Comparison of ENCODE assay signal across 7 mouse cellular contexts in genomic region chr2:166623081-166623567, GRCm38 (mm10).
DNase-seq lines count a peak whose midpoint lies in the region; ATAC-seq and TF ChIP-seq lines count a peak whose summit lies in the region.

No protein-coding gene starts in this region.

- DNase-seq in stomach, postnatal 0 days (ENCODE audit: low spot score), result no peak
- DNase-seq in cerebellum, adult 8-10 months, result no peak
- DNase-seq in adrenal gland, adult 2 months, result no peak

- no peak overlapping the region for H3K9ac ChIP-seq in stomach, embryonic 14.5 days (replicated peaks; ENCODE audit: low read depth, low read length)
- no peak overlapping the region; the same call in 1 of the 2 replicates for H3K9ac ChIP-seq in stomach, postnatal 0 days (ENCODE audit: low read length)
- H3K9ac ChIP-seq in kidney, embryonic 16.5 days (replicated peaks; ENCODE audit: low read length), result no peak overlapping the region
- H3K9ac ChIP-seq in midbrain, embryonic 16.5 days (ENCODE audit: low read depth, low read length), result 0 out of 2 replicates have a peak overlapping the region, but pooled peaks have one; percentile 15

- TF ChIP-seq CTCF in stomach, postnatal 0 days (IDR thresholded peaks at IDR 0.05; ENCODE audit: low read depth), result no peak

- TF ChIP-seq EP300 in stomach, postnatal 0 days (optimal IDR thresholded peaks at IDR 0.05), result no peak

- no peak for ATAC-seq in stomach, embryonic 14.5 days (ENCODE audit: insufficient number of reproducible peaks, insufficient read depth, low FRiP score, low read depth)
- ATAC-seq in stomach, postnatal 0 days (ENCODE audit: low FRiP score, low TSS enrichment), result no peak
- ATAC-seq in granulocyte monocyte progenitor cell, adult 5-6 weeks (replicated peaks; ENCODE audit: poor library complexity, severe bottlenecking), result peak; percentile 55
- peak; percentile 62 for ATAC-seq in kidney, embryonic 16.5 days (ENCODE audit: low FRiP score, low TSS enrichment)
- ATAC-seq in midbrain, embryonic 16.5 days, result 0 out of 2 replicates have a peak, but pooled peaks have one; percentile 12

- peak overlapping the region; percentile 6; the same call in 1 of the 2 replicates for H3K27ac ChIP-seq in stomach, embryonic 14.5 days (ENCODE audit: low read length)
- no peak overlapping the region for H3K27ac ChIP-seq in stomach, postnatal 0 days (replicated peaks)
- peak overlapping the region; percentile 4; the same call in 1 of the 2 replicates for H3K27ac ChIP-seq in kidney, embryonic 16.5 days (ENCODE audit: low read length)
- peak overlapping the region; percentile 44; the same call in 1 of the 2 replicates for H3K27ac ChIP-seq in midbrain, embryonic 16.5 days (ENCODE audit: low read length)

- no peak overlapping the region for H3K4me2 ChIP-seq in stomach, embryonic 14.5 days (replicated peaks; ENCODE audit: low read depth, low read length)
- no peak overlapping the region for H3K4me2 ChIP-seq in stomach, postnatal 0 days (replicated peaks; ENCODE audit: low read depth)
- no peak overlapping the region for H3K4me2 ChIP-seq in kidney, embryonic 16.5 days (replicated peaks; ENCODE audit: low read depth, low read length)
- no peak overlapping the region for H3K4me2 ChIP-seq in midbrain, embryonic 16.5 days (ENCODE audit: low read length)

- 43% methylated on average over 9 of the region's 9 CpGs for WGBS in stomach, embryonic 14.5 days
- 51% methylated on average over 9 of the region's 9 CpGs for WGBS in stomach, postnatal 0 days
- 23% methylated on average over 9 of the region's 9 CpGs for WGBS in kidney, embryonic 16.5 days
- WGBS in midbrain, embryonic 16.5 days, result 31% methylated on average over 9 of the region's 9 CpGs

- no peaks in the 10 kb centered on the region for H3K27me3 ChIP-seq in stomach, embryonic 14.5 days (ENCODE audit: control insufficient read depth, insufficient read depth, low read length)
- no peaks in the 10 kb centered on the region for H3K27me3 ChIP-seq in stomach, postnatal 0 days (ENCODE audit: control insufficient read depth, insufficient read depth, low read length)
- no peaks in the 10 kb centered on the region for H3K27me3 ChIP-seq in kidney, embryonic 16.5 days (ENCODE audit: insufficient read depth, low read length)
- H3K27me3 ChIP-seq in midbrain, embryonic 16.5 days (ENCODE audit: control insufficient read depth, insufficient read depth, low read depth, low read length), result no peaks in the 10 kb centered on the region

- H3K4me3 ChIP-seq in stomach, embryonic 14.5 days (ENCODE audit: low read depth, low read length), result no peak overlapping the region
- H3K4me3 ChIP-seq in stomach, postnatal 0 days (ENCODE audit: low read depth, low read length), result no peak overlapping the region
- no peak overlapping the region for H3K4me3 ChIP-seq in kidney, embryonic 16.5 days (ENCODE audit: low read length)
- H3K4me3 ChIP-seq in midbrain, embryonic 16.5 days (ENCODE audit: low read depth, low read length), result no peak overlapping the region

- H3K4me1 ChIP-seq in stomach, embryonic 14.5 days (ENCODE audit: control insufficient read depth, insufficient read depth, low read length), result peaks cover 7% of the 10 kb centered on the region
- H3K4me1 ChIP-seq in stomach, postnatal 0 days (replicated peaks; ENCODE audit: control insufficient read depth, insufficient read depth), result no peaks in the 10 kb centered on the region; the same call in 1 of the 2 replicates
- H3K4me1 ChIP-seq in kidney, embryonic 16.5 days (ENCODE audit: insufficient read depth, low read length), result peaks cover 24% of the 10 kb centered on the region
- peaks cover 5% of the 10 kb centered on the region; the same call in 1 of the 2 replicates for H3K4me1 ChIP-seq in midbrain, embryonic 16.5 days (ENCODE audit: control insufficient read depth, insufficient read depth, low read length)

- no peaks in the 10 kb centered on the region for H3K9me3 ChIP-seq in stomach, embryonic 14.5 days (ENCODE audit: control insufficient read depth, low read depth, low read length)
- H3K9me3 ChIP-seq in stomach, postnatal 0 days (ENCODE audit: control insufficient read depth, low read length), result no peaks in the 10 kb centered on the region
- H3K9me3 ChIP-seq in kidney, embryonic 16.5 days (ENCODE audit: low read length), result no peaks in the 10 kb centered on the region
- H3K9me3 ChIP-seq in midbrain, embryonic 16.5 days (replicated peaks; ENCODE audit: control insufficient read depth, low read length, poor library complexity, severe bottlenecking), result no peaks in the 10 kb centered on the region

- H3K36me3 ChIP-seq in stomach, embryonic 14.5 days (ENCODE audit: control insufficient read depth, insufficient read depth, low read length), result no peaks in the 10 kb centered on the region
- H3K36me3 ChIP-seq in stomach, postnatal 0 days (ENCODE audit: control insufficient read depth, insufficient read depth, low read length), result no peaks in the 10 kb centered on the region
- no peaks in the 10 kb centered on the region for H3K36me3 ChIP-seq in kidney, embryonic 16.5 days (ENCODE audit: insufficient read depth, low read length)
- no peaks in the 10 kb centered on the region for H3K36me3 ChIP-seq in midbrain, embryonic 16.5 days (ENCODE audit: control insufficient read depth, insufficient read depth, low read length)

Comparison
In these comparisons a context has a peak if more than half of its experiments do, and no peak if none do; other contexts are left out.
1. ATAC-seq: peak in granulocyte monocyte progenitor cell, adult 5-6 weeks (single experiment), kidney, embryonic 16.5 days (single experiment) and midbrain, embryonic 16.5 days (single experiment); none in stomach, embryonic 14.5 days (single experiment) and stomach, postnatal 0 days (single experiment).